Mouse (Mus musculus) olfactory bulb, adult 2 months (tissue): Measurements from ENCODE around the gene Hic2. TPM values are rescaled to one million over a fixed set of nuclear protein-coding genes. Genes with fewer than 3 reads are reported as not detected.

Experiments
- H3K27ac ChIP-seq: fragments of 200-500 bp; 2 replicates; pipeline ENCODE4 v1.5.1; 2012; ENCODE audit warnings: low read depth, low read length; ENCODE audit not compliant: insufficient read depth
- H3K4me1 ChIP-seq: fragments of 200-500 bp; 2 replicates; pipeline ENCODE4 v1.6.1; 2012; ENCODE audit warnings: low read length; ENCODE audit not compliant: control insufficient read depth, insufficient read depth
- H3K4me3 ChIP-seq: fragments of 200-500 bp; 2 replicates; pipeline ENCODE4 v1.5.1; 2012; ENCODE audit warnings: mild to moderate bottlenecking, low read depth, low read length, moderate library complexity; ENCODE audit not compliant: insufficient read depth
- CTCF ChIP-seq: fragments of 200-500 bp; IDR thresholded peaks from 2 replicates; pipeline ENCODE4 v1.5.1; 2012; ENCODE audit warnings: low read depth, mild to moderate bottlenecking, low read length, moderate library complexity; ENCODE audit not compliant: insufficient read depth
- POLR2A ChIP-seq: fragments of 200-500 bp; IDR thresholded peaks from 2 replicates; pipeline ENCODE4 v1.6.1; 2012; ENCODE audit warnings: mild to moderate bottlenecking, low read depth, low read length, moderate library complexity; ENCODE audit not compliant: insufficient read depth
- WGBS: fragments of 180-500 bp; shearing (Covaris S2); methylation state at CpG from one replicate; pipeline ENCODE4 v1.1.7; 2018; 5-methylcytosine and 5-hydroxymethylcytosine counted together
- polyA plus RNA-seq: library from polyadenylated mRNA; stranded (reverse); fragments of >200 nt; gene quantifications from 2 replicates; pipeline ENCODE4 v1.2.4, GENCODE M21; 2012; ENCODE audit warnings: low replicate concordance; ENCODE audit not compliant: missing spikeins, insufficient read depth, insufficient read length

The Hic2 gene
- polyA plus RNA-seq: not detected in 2 replicates

DNA sequence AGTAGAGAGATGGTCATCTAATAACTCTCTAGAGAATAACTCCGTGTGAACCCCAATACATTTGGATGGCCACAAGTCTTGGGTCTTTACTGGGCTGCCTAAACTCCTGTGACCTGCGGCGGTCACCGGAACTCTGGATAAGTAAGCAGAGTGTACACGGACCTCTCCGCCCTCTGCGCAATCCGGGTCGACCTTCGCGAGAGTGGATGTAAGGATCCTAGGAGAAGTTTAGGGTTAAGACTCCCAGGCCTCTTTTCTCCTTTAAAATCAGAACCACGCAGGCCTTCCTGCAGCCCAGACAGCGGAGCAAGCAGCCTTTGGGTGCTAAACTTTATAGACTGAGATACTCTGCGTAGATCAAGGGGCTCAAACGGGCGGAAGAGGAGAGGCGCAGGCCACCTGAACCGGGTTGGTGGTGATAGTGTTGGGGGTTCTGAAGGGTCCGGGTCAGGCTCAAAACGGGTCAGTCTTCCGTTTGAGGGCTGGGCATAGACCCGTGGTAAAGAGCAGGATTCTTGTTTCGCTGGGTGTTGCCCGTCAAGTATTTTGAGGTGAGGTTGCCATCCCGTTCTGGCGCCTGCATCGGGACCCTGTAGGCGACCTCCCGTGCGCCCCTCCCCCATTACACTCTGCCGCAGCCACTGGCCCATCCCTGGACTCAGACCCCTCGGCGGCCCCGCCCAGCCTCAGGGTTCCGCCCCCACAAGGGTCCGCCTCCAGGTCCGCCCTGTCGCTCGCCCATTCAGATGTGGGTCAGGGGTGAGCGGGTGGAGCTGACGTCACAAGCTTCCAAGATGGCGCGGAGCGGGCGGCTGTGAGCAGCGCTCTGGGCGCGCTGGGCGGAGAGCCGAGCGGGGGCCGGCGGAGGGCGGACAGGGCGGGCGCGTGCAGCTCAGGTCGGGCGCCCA, at the start of gene Hic2:
TSS of gene Hic2 (plus strand) at position 779 of the 908 bp plus-strand sequence.
- TF ChIP-seq POLR2A (peak; percentile 93), CTCF (no peak)
- H3K27ac ChIP-seq: peak within 1 kb of the TSS; percentile 31
- WGBS: 3% methylated on average over 59 of the region's 59 CpGs

GRCm38 (mm10) chr16:17185475-17185874, 47.9 kb upstream of the Hic2 start:
- peaks cover 4% of the 10 kb centered on the region; the same call in 1 of the 2 replicates for H3K4me1 ChIP-seq
- H3K4me3 ChIP-seq: no peak overlapping the region
- TF ChIP-seq POLR2A (no peak), CTCF (no peak)
- no peak overlapping the region for H3K27ac ChIP-seq

More for the DNA sequence above, at the start of gene Hic2:
- Histone ChIP-seq H3K4me3 (peak within 1 kb of the TSS; percentile 82), H3K4me1 (peaks cover 14% of the 10 kb centered on the region; the same call in 1 of the 2 replicates)

- Histone ChIP-seq H3K4me1 (peaks cover 2% of the 10 kb centered on the region; the same call in 1 of the 2 replicates), H3K4me3 (no peak overlapping the region), H3K27ac (no peak overlapping the region)
- WGBS: 85% methylated on average over 4 of the region's 4 CpGs
- no peak for TF ChIP-seq POLR2A
- TF ChIP-seq CTCF: no peak
Observed at GRCm38 (mm10) chr16:17193823-17194222, 39.5 kb upstream of the Hic2 start.

DNA sequence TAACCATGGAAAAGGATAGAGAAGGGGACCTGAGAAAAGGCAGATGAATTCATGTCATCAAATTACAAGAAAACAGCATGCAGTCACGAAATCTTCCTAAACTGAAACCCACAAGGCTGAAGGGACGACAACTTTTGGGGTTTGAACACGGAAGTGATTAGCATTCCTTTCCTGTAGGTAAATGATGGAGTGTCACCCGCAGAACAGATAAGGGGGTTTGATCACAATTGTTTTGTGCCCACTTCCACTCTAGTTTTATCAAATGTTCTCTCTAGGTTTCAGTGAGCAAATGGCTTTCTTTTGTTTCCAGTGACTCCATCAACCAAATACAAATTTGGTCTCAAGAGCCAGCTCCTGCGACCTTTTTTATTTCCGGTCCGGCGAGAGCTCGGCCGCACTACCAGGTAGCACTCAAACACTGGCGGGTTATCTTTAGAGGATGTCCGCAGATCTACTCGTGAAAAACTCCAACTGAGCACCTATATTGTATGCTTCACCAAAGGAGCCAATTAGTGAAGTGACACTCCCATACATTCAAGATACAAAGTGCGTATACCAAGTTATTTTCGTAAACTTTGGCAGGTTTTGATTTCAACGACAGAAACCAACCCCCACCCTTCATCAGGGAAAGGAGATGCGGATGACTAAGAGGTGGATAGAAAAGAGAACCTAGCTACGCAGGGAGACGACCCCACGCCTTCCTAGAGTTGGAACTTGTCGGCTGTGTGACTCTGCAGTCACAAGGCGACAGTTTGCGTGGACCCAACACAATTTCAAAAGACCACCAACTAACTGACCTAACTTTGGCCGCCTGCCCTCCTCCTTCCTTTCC, 33.0 kb upstream of the Hic2 start:
- H3K27ac ChIP-seq: no peak overlapping the region
- 5% methylated on average over 24 of the region's 24 CpGs for WGBS

DNA sequence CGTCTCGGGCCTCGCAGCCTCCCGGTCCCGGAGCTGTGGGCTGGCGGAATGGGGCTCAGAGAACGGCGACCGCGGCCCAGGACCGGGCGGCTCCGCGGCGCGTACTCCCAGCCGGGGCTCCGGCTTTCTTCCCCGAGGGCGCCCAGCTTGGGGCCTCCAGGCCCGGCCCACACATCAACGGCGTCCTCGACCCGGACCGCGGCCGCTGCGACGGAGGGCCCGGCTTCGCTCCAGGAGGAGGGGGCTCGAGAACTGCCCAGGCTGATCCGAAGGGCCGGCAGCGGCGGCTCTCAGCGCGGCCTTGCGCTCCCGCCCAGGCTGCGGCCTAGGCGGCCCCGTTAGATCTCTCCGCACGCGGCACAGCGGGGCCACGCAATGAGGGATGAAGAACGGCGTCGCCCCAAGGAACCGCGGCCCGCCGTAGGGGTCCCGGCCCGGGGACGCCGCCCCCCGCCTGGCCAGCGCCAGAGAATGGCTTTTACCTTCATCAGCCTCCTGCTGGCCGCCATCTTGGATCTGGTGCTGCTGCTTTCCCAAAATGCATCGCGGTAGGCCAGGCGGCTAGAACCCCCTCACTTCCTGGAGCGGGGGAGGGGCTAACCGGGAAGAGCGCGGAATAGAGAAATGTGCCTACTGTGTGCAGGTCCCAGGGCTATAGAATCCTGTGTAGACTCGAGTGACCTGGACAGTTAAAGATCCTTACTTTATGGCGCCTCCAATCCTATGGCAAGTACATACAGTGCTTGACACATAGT, 32.2 kb upstream of the Hic2 start:
- Histone ChIP-seq H3K4me3 (peak overlapping the region; percentile 79), H3K4me1 (peaks cover 5% of the 10 kb centered on the region; the same call in 1 of the 2 replicates), H3K27ac (peak overlapping the region; percentile 64)
- TF ChIP-seq CTCF (no peak), POLR2A (peak; percentile 40; the same call in 1 of the 2 replicates)
- under 1% methylated on average over 72 of the region's 72 CpGs for WGBS

More for the DNA sequence above, 33.0 kb upstream of the Hic2 start:
- Histone ChIP-seq H3K4me1 (peaks cover 5% of the 10 kb centered on the region), H3K4me3 (peak overlapping the region; percentile 79)
- TF ChIP-seq CTCF: no peak
- 0 out of 2 replicates have a peak, but pooled peaks have one; percentile 3 for TF ChIP-seq POLR2A

GRCm38 (mm10) chr16:17201977-17202376, 31.4 kb upstream of the Hic2 start:
- WGBS: 39% methylated on average over 2 of the region's 2 CpGs
- Histone ChIP-seq H3K4me1 (peaks cover 5% of the 10 kb centered on the region; the same call in 1 of the 2 replicates), H3K27ac (no peak overlapping the region), H3K4me3 (no peak overlapping the region)
- TF ChIP-seq CTCF (no peak), POLR2A (no peak)

GRCm38 (mm10) chr16:17202549-17202948, 30.8 kb upstream of the Hic2 start, which contains the start of gene Ube2l3:
Ube2l3 (minus strand) TSS chr16:17202649.
- Histone ChIP-seq H3K4me3 (peak within 1 kb of the TSS; percentile 79), H3K4me1 (peaks cover 5% of the 10 kb centered on the region; the same call in 1 of the 2 replicates), H3K27ac (no peak within 1 kb of the TSS)
- TF ChIP-seq CTCF: no peak
- TF ChIP-seq POLR2A: no peak
- WGBS: 84% methylated on average over 1 of the region's 1 CpGs

DNA sequence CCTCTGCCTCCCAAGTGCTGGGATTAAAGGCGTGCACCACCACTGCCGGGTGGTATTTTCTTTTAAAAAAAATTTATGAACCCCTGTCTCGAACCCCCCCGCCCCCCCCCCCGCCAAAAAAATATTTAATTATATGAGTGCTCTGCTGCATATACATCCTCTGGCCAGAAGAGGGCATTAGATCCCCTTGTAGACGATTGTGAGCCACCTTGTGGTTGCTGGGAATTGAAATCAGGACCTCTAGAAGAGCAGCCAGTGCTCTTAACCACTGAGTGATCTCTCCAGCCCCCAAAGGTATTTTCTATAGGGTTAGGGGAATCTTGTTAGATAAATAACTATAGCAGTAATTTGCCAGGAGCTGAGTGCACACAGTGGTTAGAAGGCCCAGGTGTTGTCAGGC, 28.4 kb upstream of the Hic2 start:
- 6% methylated on average over 6 of the region's 6 CpGs for WGBS
- no peak for TF ChIP-seq POLR2A
- TF ChIP-seq CTCF: no peak
- Histone ChIP-seq H3K4me1 (peaks cover 19% of the 10 kb centered on the region), H3K27ac (no peak overlapping the region), H3K4me3 (no peak overlapping the region)
